22 mouse cellular contexts compared by ENCODE assay signal in the genomic region with DNA sequence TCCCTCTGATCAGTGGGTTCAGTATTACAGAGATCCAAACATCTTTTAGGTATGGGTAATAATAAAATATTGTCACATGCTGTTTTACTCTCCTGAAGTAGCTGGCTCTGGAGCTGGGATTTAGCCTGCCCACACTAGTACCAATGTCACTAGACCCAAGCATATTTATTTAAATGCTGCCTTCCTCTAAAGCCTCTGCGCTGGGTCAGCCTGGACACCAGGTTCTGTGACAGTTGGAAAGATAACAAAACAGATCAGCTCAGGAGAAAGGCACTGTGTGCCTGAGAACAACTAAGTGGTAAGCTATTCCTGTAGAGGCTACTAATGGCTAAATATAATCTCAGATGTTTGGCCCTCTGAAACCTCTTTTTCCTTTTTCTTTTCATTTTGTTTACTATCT. TPM values are rescaled to one million over a fixed set of nuclear protein-coding genes. Genes with fewer than 3 reads are reported as not detected.
"Had no signal": no experiment of that assay in that cellular context is flagged by ENCODE, and none has a peak within 500 bp of the region (broad histone marks: within the 10 kb centered on the region; RNA-seq: fewer than 3 reads in every experiment).

No protein-coding gene starts in this region.

- H3K4me1 ChIP-seq: limb, embryonic 10.5 days; limb, embryonic 13.5 days; liver, embryonic 12.5 days; liver, embryonic 15.5 days; lung, embryonic 15.5 days had no signal

- H3K27ac ChIP-seq: limb, embryonic 10.5 days; limb, embryonic 13.5 days; liver, embryonic 12.5 days; liver, embryonic 15.5 days; lung, embryonic 15.5 days; stomach, postnatal 0 days had no signal

- ATAC-seq: liver, embryonic 12.5 days had no signal

- H3K9me3 ChIP-seq: limb, embryonic 10.5 days; limb, embryonic 13.5 days; liver, embryonic 12.5 days; liver, embryonic 15.5 days; lung, embryonic 15.5 days had no signal

- H3K4me2 ChIP-seq: limb, embryonic 13.5 days; liver, embryonic 12.5 days; liver, embryonic 15.5 days; lung, embryonic 15.5 days; midbrain, embryonic 11.5 days had no signal

- H3K36me3 ChIP-seq: limb, embryonic 10.5 days; limb, embryonic 13.5 days; liver, embryonic 12.5 days; liver, embryonic 15.5 days; lung, embryonic 15.5 days had no signal

- H3K9ac ChIP-seq: limb, embryonic 13.5 days; liver, embryonic 12.5 days; liver, embryonic 15.5 days; lung, embryonic 15.5 days had no signal

- DNase-seq: kidney, adult 9 months; kidney, postnatal 14 days; kidney, postnatal 4 days; liver; lung, adult 18-20 months; lung, postnatal 10 days; lung, postnatal 36 days; midbrain, embryonic 14.5 days; right cerebral cortex, adult 18-20 months; right cerebral cortex, postnatal 14 days; right cerebral cortex, postnatal 4 days; thymus, adult 2 months; thymus, postnatal 14 days; thymus, postnatal 4 days had no signal

- H3K27me3 ChIP-seq: limb, embryonic 13.5 days; liver, embryonic 12.5 days; liver, embryonic 15.5 days; lung, embryonic 15.5 days had no signal

- H3K4me3 ChIP-seq: limb, embryonic 10.5 days; limb, embryonic 13.5 days; liver, embryonic 12.5 days; liver, embryonic 15.5 days; lung, embryonic 15.5 days had no signal

RNA-seq across cellular contexts. Expression of a gene that starts 49.1 kb away (rescaled TPM):
- total RNA-seq: megakaryocyte-erythroid progenitor cell, adult 5-6 weeks had no signal
- polyA plus RNA-seq: midbrain, embryonic 11.5 days had no signal
